Mouse (Mus musculus) megakaryocyte, embryonic 14.5 days (primary cell): ENCODE measurements at regions not wholly inside any gene's neighbourhood (a gene's known extent, or its start where the extent isn't known, plus 50 kb on each side); places are given as distances from the start of the nearest gene placed in this dataset.

Source experiments
- H3K27me3 ChIP-seq: replicated peaks from 2 replicates; pipeline ENCODE3; 2012; ENCODE audit warnings: inconsistent platforms
- H3K36me3 ChIP-seq: replicated peaks from 2 replicates; pipeline ENCODE3; 2012; ENCODE audit warnings: low read length, inconsistent platforms, mixed read lengths
- H3K4me1 ChIP-seq: 2 replicates; pipeline ENCODE4 v1.6.1; 2012; ENCODE audit warnings: inconsistent platforms
- H3K4me3 ChIP-seq: replicated peaks from 2 replicates; pipeline ENCODE3; 2012; ENCODE audit warnings: moderate library complexity, mild to moderate bottlenecking, inconsistent platforms
- H3K9me3 ChIP-seq: 2 replicates; pipeline ENCODE4 v1.6.1; 2012; ENCODE audit warnings: inconsistent platforms
- FLI1 ChIP-seq: IDR thresholded peaks from 2 replicates; pipeline ENCODE4 v1.6.1; 2012; ENCODE audit warnings: low read length, inconsistent platforms, mixed read lengths
- GATA1 ChIP-seq: IDR thresholded peaks from 3 replicates; pipeline ENCODE4 v1.6.1; 2012; ENCODE audit warnings: mixed read lengths, low read length, inconsistent platforms, borderline replicate concordance

DNA sequence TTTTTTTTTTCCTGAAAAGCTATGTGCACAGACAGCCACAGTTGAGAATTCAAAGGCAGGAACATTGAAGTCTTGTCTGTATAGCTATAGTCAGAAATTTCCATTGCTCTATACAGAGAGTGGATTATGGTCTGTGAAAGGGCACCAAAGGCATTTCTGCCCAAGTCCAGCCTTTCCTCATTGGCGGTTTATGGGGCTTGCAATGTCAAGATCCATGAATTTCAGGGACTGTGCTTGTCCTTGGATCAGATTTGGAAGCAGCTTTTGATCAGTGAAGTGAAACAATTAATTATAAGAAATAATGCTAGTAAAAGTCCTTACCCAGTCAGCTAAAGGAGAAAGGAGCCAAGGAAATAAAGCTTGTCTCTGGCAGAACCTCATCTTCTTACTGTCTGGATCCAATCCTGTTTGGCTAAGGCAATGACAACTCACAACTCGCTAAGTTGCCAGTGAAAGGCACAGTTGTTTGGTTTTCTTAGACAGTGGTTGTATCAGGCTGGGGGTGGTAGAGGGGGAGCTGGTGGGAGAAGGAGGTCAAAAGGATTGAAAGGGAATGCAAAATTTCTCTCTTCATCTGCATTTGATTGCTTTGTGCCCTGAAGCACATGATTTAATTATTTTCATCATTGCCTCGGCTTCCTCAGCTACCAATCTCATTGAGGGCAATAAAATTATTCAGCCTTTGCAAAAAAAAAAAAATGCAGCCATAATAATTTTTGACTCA is 574.4 kb upstream of the Lcorl start:
- Histone ChIP-seq H3K27me3 (no peaks in the 10 kb centered on the region), H3K36me3 (no peaks in the 10 kb centered on the region), H3K4me3 (no peak overlapping the region), H3K9me3 (no peaks in the 10 kb centered on the region), H3K4me1 (no peaks in the 10 kb centered on the region)
- no peak for TF ChIP-seq FLI1

DNA sequence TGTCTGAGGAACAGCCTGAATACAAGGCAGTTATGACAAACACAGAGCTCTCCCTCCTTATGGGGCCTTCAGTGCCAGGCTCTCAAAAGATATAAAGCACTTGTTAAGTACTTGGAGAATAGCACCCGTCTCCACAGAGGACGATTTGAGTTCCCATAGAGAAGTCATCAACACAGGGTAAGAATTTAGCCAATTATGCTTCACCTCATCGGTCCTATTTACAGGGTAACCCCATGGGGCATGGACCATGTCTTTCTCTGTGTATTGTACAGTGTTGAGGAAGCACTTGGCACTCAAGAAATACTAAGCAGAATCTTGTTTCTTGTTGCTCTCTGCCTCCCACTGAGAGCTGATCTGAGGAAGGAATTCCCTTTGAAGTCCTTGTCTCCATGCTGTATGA is 565.3 kb upstream of the Lcorl start:
- TF ChIP-seq FLI1 (no peak), GATA1 (no peak)

DNA sequence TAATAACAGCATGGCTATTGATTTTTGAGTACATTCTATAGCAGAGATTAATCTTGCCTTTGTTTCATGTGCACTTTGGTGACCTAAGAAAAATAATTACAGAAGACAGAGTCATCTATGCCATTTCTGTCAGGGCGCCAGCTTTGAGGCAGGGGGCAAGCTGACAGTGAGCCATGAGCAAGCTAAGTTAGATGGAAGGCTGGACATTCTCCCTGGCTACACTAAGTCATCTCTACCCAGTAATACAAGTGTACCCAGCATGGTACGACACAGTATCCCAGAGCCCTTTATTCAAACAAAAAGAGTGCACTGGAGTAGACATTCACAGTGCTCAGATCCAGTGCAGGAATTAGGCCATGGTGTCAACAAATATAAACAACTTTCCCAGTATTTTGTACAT is 549.6 kb upstream of the Lcorl start:
- H3K36me3 ChIP-seq, result no peaks in the 10 kb centered on the region
- no peaks in the 10 kb centered on the region for H3K9me3 ChIP-seq
- TF ChIP-seq GATA1 (no peak), FLI1 (no peak)
- no peaks in the 10 kb centered on the region for H3K27me3 ChIP-seq
- H3K4me1 ChIP-seq, result no peaks in the 10 kb centered on the region
- H3K4me3 ChIP-seq, result no peak overlapping the region

More for the DNA sequence above, 565.3 kb upstream of the Lcorl start:
- no peaks in the 10 kb centered on the region for H3K9me3 ChIP-seq
- H3K4me1 ChIP-seq, result no peaks in the 10 kb centered on the region
- H3K36me3 ChIP-seq, result no peaks in the 10 kb centered on the region
- H3K27me3 ChIP-seq, result no peaks in the 10 kb centered on the region
- H3K4me3 ChIP-seq, result no peak overlapping the region

DNA sequence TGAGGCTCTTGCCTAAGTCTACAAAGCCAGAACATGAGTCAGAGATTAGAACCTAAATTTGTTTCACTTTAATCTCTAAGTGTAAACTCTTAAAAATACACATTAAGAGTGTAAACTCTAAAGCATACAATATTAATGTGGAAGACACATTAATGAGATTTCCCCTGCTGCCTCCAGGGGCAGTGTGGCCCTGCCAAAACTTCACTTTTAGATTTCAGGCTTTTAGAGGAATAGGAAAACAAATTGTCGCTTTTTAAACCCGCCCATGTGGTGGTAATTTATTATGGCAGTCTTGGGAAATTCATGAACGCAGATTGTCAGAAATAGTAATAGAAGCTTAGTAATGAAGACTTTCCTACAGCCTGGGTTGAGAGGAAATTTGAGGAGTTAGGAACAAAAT is 549.0 kb upstream of the Lcorl start:
- no peaks in the 10 kb centered on the region for H3K4me1 ChIP-seq
- H3K4me3 ChIP-seq, result no peak overlapping the region
- no peaks in the 10 kb centered on the region for H3K27me3 ChIP-seq
- H3K9me3 ChIP-seq, result no peaks in the 10 kb centered on the region
- no peaks in the 10 kb centered on the region for H3K36me3 ChIP-seq
- TF ChIP-seq FLI1, result no peak
- no peak for TF ChIP-seq GATA1

- no peak for TF ChIP-seq FLI1
- TF ChIP-seq GATA1, result no peak
- Histone ChIP-seq H3K4me3 (no peak overlapping the region), H3K9me3 (no peaks in the 10 kb centered on the region), H3K27me3 (no peaks in the 10 kb centered on the region), H3K36me3 (no peaks in the 10 kb centered on the region), H3K4me1 (no peaks in the 10 kb centered on the region)
These were observed 529.2 kb upstream of the Lcorl start for GRCm38 (mm10) chr5:46386591-46386990.

DNA sequence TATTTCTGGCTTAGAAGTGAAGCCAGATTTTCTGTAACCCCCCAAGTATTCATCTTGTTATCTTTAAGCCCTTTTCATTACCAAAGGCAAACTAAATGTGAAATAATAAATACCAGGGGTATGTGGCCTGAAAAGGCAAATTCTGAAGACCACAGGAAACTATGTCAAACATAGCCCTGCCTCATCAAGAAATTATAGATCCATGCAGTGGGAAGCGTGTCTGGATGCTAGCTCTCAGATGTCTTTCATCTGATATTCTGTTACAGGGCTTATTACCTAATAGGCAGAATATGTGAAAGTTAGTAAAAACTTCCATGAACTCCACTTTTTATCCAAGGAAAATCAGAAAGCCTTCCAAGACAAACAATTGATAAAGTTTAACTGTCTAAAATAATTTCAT is 509.9 kb upstream of the Lcorl start:
- Histone ChIP-seq H3K36me3 (no peaks in the 10 kb centered on the region), H3K4me3 (no peak overlapping the region), H3K4me1 (no peaks in the 10 kb centered on the region), H3K9me3 (no peaks in the 10 kb centered on the region), H3K27me3 (no peaks in the 10 kb centered on the region)
- TF ChIP-seq FLI1, result no peak
- no peak for TF ChIP-seq GATA1

- no peaks in the 10 kb centered on the region for H3K36me3 ChIP-seq
- no peaks in the 10 kb centered on the region for H3K27me3 ChIP-seq
- no peaks in the 10 kb centered on the region for H3K9me3 ChIP-seq
- H3K4me3 ChIP-seq, result no peak overlapping the region
- H3K4me1 ChIP-seq, result no peaks in the 10 kb centered on the region
- TF ChIP-seq GATA1 (no peak), FLI1 (no peak)
These were observed 506.2 kb upstream of the Lcorl start for GRCm38 (mm10) chr5:46363661-46364060.

DNA sequence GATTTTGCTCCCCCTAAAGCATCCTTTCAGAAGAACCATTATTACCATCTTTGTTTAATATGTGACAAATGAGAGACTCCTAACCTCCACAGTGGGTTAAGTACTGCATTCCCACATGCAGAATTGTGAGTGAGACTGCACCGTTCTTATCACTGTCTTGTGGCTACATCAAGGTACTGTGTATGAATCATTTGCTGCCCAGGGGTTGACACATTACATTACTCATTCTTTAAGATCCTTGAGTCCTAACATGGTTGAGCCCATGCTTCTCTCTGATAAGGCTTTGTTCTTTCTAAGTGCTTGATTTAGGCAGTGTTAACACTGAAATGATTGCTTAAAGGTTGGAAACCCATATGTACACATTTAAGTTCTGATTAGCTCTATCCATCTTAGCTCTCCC is 504.2 kb upstream of the Lcorl start:
- no peaks in the 10 kb centered on the region for H3K4me1 ChIP-seq
- no peaks in the 10 kb centered on the region for H3K27me3 ChIP-seq
- TF ChIP-seq GATA1, result no peak
- TF ChIP-seq FLI1, result no peak
- H3K9me3 ChIP-seq, result no peaks in the 10 kb centered on the region
- no peaks in the 10 kb centered on the region for H3K36me3 ChIP-seq
- no peak overlapping the region for H3K4me3 ChIP-seq

- Histone ChIP-seq H3K27me3 (no peaks in the 10 kb centered on the region), H3K4me3 (no peak overlapping the region), H3K36me3 (no peaks in the 10 kb centered on the region), H3K9me3 (no peaks in the 10 kb centered on the region), H3K4me1 (0 out of 2 replicates have a peak, but pooled peaks cover 5% of the 10 kb centered on the region)
- TF ChIP-seq FLI1 (no peak), GATA1 (no peak)
These were observed 491.0 kb upstream of the Lcorl start for GRCm38 (mm10) chr5:46348448-46348847.

DNA sequence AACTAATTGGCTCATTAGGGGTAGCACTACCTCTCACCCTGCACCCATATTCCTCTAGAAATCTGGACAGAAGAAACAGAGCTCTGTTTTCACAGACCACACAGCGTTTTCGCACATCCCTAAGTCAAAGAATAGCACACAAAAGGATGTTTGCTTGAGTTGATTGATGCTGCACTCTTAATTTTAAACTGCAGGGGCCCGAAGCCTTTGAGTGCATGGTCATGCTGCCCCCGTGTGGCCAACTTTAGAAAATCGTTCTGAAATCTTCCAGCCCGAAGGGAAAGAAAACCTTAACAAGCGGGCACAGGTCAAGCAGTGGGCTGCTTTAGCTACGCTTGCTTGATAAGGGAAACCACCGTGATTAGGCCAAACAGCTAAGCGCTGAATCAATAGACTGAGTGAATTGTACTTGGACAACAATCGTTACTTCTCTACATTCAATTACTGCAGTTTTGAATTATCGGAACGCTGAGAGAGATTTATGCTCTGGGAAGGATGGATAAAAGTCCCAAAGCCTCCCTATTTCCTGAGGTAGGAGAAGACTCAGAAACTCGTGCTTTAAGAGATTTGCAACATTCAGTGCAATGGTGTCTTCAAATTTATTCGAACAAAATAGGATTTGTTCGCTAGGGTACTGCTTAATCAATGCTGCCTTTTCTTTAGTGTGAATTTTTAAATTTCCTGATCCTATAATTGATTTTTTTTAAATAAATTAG is 490.1 kb upstream of the Lcorl start:
- no peaks in the 10 kb centered on the region for H3K27me3 ChIP-seq
- H3K36me3 ChIP-seq, result no peaks in the 10 kb centered on the region
- H3K4me1 ChIP-seq, result 0 out of 2 replicates have a peak, but pooled peaks cover 5% of the 10 kb centered on the region
- no peaks in the 10 kb centered on the region for H3K9me3 ChIP-seq
- TF ChIP-seq FLI1, result no peak
- TF ChIP-seq GATA1, result no peak
- H3K4me3 ChIP-seq, result peak overlapping the region; percentile 51

DNA sequence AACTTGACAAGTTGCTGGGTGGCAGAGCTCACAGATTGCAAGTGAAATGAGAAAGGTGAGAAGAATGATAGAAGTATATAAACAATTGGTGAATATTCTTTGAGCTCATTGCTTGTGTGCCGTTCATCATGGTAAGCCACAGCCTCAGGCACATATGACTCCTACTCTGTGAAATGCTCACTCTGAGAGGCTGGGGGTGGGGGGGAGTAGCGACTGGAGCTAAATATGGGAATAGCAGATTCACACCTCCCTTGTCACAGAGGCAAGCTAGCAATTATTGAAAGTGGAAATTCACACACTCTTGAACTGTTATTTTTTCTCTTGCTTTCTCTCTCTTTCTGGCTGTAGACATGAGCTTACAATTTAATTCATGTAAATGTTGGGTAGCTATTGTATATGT is 481.0 kb upstream of the Lcorl start:
- H3K27me3 ChIP-seq, result no peaks in the 10 kb centered on the region
- H3K9me3 ChIP-seq, result no peaks in the 10 kb centered on the region
- H3K4me1 ChIP-seq, result no peaks in the 10 kb centered on the region
- no peak for TF ChIP-seq GATA1
- no peak for TF ChIP-seq FLI1
- no peaks in the 10 kb centered on the region for H3K36me3 ChIP-seq
- H3K4me3 ChIP-seq, result no peak overlapping the region
